Mouse (Mus musculus) frontal cortex, postnatal 25 days (tissue): Measurements from ENCODE around the gene Nol9.
"Not testable (repeated sequence)": the region's sequence is repeated elsewhere in the genome, so short reads cannot be mapped to it uniquely, and the experiment has no call there.

Experiments used
- DNase-seq, 2 experiments: peaks; one replicate each; pipeline ENCODE4 v3.0.0; 2022; ENCODE audit warnings: low spot score in 2 of 2

Gene Nol9

GRCm38 (mm10) chr4:152010707-152011134 lies 28.4 kb upstream of the Nol9 start:
- no peak for DNase-seq

GRCm38 (mm10) chr4:152011171-152011760 lies 27.9 kb upstream of the Nol9 start:
- no peak for DNase-seq

- DNase-seq = no peak
These were observed 27.0 kb upstream of the Nol9 start for GRCm38 (mm10) chr4:152012109-152012508.

- DNase-seq = no peak
These were observed 25.9 kb upstream of the Nol9 start for GRCm38 (mm10) chr4:152013036-152013813.

GRCm38 (mm10) chr4:152019073-152019472 lies 20.0 kb upstream of the Nol9 start:
- DNase-seq = no peak

GRCm38 (mm10) chr4:152020024-152020423 lies 19.1 kb upstream of the Nol9 start:
- DNase-seq = no peak

- no peak for DNase-seq
These were observed 17.5 kb upstream of the Nol9 start for GRCm38 (mm10) chr4:152021568-152022097.

- DNase-seq = no peak
These were observed 16.6 kb upstream of the Nol9 start for GRCm38 (mm10) chr4:152022506-152022905.

- DNase-seq = no peak
These were observed 14.6 kb upstream of the Nol9 start for GRCm38 (mm10) chr4:152024525-152024924.

GRCm38 (mm10) chr4:152026751-152027508 lies 12.2 kb upstream of the Nol9 start:
- DNase-seq = no peak

GRCm38 (mm10) chr4:152027524-152027923 lies 11.6 kb upstream of the Nol9 start, which contains the start of gene Zbtb48:
Gene Zbtb48 (minus strand): TSS chr4:152027671.
- peak; percentile 93 to 94 for DNase-seq

- DNase-seq = no peak
These were observed 10.7 kb upstream of the Nol9 start for GRCm38 (mm10) chr4:152028456-152028855.

GRCm38 (mm10) chr4:152029087-152029486 lies 10.0 kb upstream of the Nol9 start:
- DNase-seq = no peak

- DNase-seq = no peak
These were observed 9.1 kb upstream of the Nol9 start for GRCm38 (mm10) chr4:152029997-152030396.

- no peak for DNase-seq
These were observed 6.2 kb upstream of the Nol9 start for GRCm38 (mm10) chr4:152032922-152033321.

- not testable (repeated sequence) for DNase-seq
These were observed 2.7 kb upstream of the Nol9 start for GRCm38 (mm10) chr4:152036464-152036863.

GRCm38 (mm10) chr4:152038225-152038984 lies 716 bp upstream of the Nol9 start, which contains the start of gene Tas1r1:
Gene Tas1r1 (minus strand): TSS chr4:152038568.
- no peak for DNase-seq

- no peak for DNase-seq
These were observed 750 bp downstream of the Nol9 start for GRCm38 (mm10) chr4:152039831-152040310.

- DNase-seq = no peak
These were observed 3.0 kb downstream of the Nol9 start for GRCm38 (mm10) chr4:152041924-152042641.

GRCm38 (mm10) chr4:152043171-152043570 lies 4.0 kb downstream of the Nol9 start:
- DNase-seq = no peak

GRCm38 (mm10) chr4:152044609-152045008 lies 5.5 kb downstream of the Nol9 start:
- no peak for DNase-seq
